Mouse (Mus musculus): ENCODE data around the gene Ntrk3. TPM values are rescaled to one million over a fixed set of nuclear protein-coding genes. Genes with fewer than 3 reads are reported as not detected.

The Ntrk3 gene
- polyA plus RNA-seq, 1 experiment from 2014 or later, result 0.16 TPM

DNA sequence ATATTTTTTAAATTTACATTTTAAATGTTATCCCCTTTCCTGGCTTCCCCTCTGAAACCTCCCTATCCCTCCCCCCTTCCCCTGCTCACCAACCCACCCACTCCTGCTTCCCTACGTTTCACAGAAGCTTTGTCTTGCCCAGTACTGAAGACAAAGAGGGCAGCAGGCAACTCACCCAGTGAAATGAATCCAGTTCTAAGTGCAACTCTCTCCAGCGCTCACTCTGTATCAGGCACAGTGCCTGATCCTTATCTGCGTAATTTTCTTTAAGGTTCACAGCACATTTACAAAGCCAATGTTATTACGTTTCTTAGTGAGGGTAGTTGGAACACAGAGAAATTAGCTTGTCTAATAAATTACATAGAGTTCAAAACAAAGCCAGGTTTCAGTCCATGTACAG lies 592.6 kb downstream of the Ntrk3 start:
- ATAC-seq (ENCODE audit: insufficient number of reproducible peaks, low FRiP score, low TSS enrichment, low read depth) (no peak), DNase-seq (ENCODE audit: low spot score) (no peak)
- H3K4me3 ChIP-seq (ENCODE audit: low read depth, low read length), result no peak overlapping the region
- H3K9me3 ChIP-seq (ENCODE audit: control insufficient read depth, low read length), result no peaks in the 10 kb centered on the region
- no peaks in the 10 kb centered on the region for H3K4me1 ChIP-seq (ENCODE audit: control insufficient read depth, insufficient read depth, low read length)
- H3K27me3 ChIP-seq (ENCODE audit: control insufficient read depth, insufficient read depth, low read length), result no peaks in the 10 kb centered on the region
- no peak overlapping the region for H3K9ac ChIP-seq (ENCODE audit: low read length)
- no peaks in the 10 kb centered on the region for H3K36me3 ChIP-seq (ENCODE audit: control insufficient read depth, insufficient read depth, low read length)
- H3K4me2 ChIP-seq (ENCODE audit: low read depth, severe bottlenecking), result no peak overlapping the region
- WGBS, result 66% methylated on average over 4 of the region's 4 CpGs
- no peak overlapping the region for H3K27ac ChIP-seq (replicated peaks; ENCODE audit: low read depth, low read length)

DNA sequence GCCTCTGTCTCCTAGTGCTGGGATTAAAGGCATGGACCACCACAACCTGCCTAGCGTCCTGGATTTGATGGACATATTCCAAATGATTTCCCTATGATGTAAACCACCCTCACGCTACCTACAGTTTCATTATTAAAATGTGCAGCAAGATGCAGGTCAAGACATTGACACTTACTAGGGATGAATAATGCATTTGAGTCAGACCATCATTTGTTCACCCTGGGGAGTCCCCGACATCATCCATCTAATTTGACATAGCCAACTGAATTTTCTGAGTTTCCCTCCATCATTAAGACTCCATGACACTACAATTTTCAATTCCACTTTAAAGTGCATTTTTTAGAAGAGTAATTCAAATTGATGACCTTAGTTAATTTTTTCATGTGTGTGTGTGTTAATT lies 593.0 kb downstream of the Ntrk3 start:
- Histone ChIP-seq H3K27ac (replicated peaks; ENCODE audit: low read depth, low read length) (no peak overlapping the region), H3K4me2 (ENCODE audit: low read depth, severe bottlenecking) (no peak overlapping the region), H3K36me3 (ENCODE audit: control insufficient read depth, insufficient read depth, low read length) (no peaks in the 10 kb centered on the region), H3K4me1 (ENCODE audit: control insufficient read depth, insufficient read depth, low read length) (no peaks in the 10 kb centered on the region), H3K27me3 (ENCODE audit: control insufficient read depth, insufficient read depth, low read length) (no peaks in the 10 kb centered on the region), H3K9ac (ENCODE audit: low read length) (no peak overlapping the region), H3K9me3 (ENCODE audit: control insufficient read depth, low read length) (no peaks in the 10 kb centered on the region), H3K4me3 (ENCODE audit: low read depth, low read length) (no peak overlapping the region)
- WGBS, result 83% methylated on average over 3 of the region's 3 CpGs
- DNase-seq (ENCODE audit: low spot score) (no peak), ATAC-seq (ENCODE audit: insufficient number of reproducible peaks, low FRiP score, low TSS enrichment, low read depth) (no peak)

DNA sequence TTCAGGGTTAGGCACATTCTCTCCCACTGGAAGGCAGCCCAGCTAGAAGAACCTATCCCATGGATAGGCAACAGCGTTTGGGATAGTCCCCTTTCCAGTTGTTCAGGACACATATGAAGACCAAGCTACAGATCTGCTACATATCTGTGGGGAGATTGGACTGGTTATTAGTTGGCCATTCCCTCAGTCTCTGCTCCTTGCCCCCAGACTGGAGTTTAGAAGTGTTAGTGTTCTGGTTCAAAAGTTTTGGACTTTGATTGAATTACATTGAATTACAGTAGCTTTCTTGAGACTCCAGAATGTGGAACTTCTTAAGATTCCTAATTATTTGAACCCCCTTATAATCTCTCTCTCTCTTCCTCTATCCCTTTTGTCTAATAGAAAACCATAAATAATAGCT lies 607.8 kb downstream of the Ntrk3 start:
- no peak overlapping the region for H3K4me2 ChIP-seq (ENCODE audit: low read depth, severe bottlenecking)
- no peak for ATAC-seq (ENCODE audit: insufficient number of reproducible peaks, low FRiP score, low TSS enrichment, low read depth)
- H3K9ac ChIP-seq (ENCODE audit: low read length), result no peak overlapping the region
- no peaks in the 10 kb centered on the region for H3K4me1 ChIP-seq (ENCODE audit: control insufficient read depth, insufficient read depth, low read length)
- no peak for DNase-seq (ENCODE audit: low spot score)
- H3K27me3 ChIP-seq (ENCODE audit: control insufficient read depth, insufficient read depth, low read length), result no peaks in the 10 kb centered on the region
- 85% methylated on average over 1 of the region's 1 CpGs for WGBS
- H3K9me3 ChIP-seq (ENCODE audit: control insufficient read depth, low read length), result no peaks in the 10 kb centered on the region
- H3K27ac ChIP-seq (replicated peaks; ENCODE audit: low read depth, low read length), result no peak overlapping the region
- no peaks in the 10 kb centered on the region for H3K36me3 ChIP-seq (ENCODE audit: control insufficient read depth, insufficient read depth, low read length)
- H3K4me3 ChIP-seq (ENCODE audit: low read depth, low read length), result no peak overlapping the region

Other genes starting within 250 kb of the Ntrk3 start
- gene Mrps11, start 45.1 kb upstream of the Ntrk3 start, polyA plus RNA-seq (2014; fragmentation: Nextera tagmentation; extraction: Ambion mirVana), result 84.7 and 93.2 TPM in 2 replicates
- 78.7 and 80.3 TPM in 2 replicates for gene Mrpl46, start 45.5 kb upstream of the Ntrk3 start, polyA plus RNA-seq (2014; fragmentation: Nextera tagmentation; extraction: Ambion mirVana)
- gene Det1, start 109.3 kb upstream of the Ntrk3 start, polyA plus RNA-seq (2014; fragmentation: Nextera tagmentation; extraction: Ambion mirVana), result 23.5 TPM in 2 replicates
- gene Aen, start 157.8 kb upstream of the Ntrk3 start, polyA plus RNA-seq (2014; fragmentation: Nextera tagmentation; extraction: Ambion mirVana), result 36.9 and 41.0 TPM in 2 replicates
- gene Isg20, start 175.4 kb upstream of the Ntrk3 start, polyA plus RNA-seq (2014; fragmentation: Nextera tagmentation; extraction: Ambion mirVana), result 0.19 and 0.48 TPM in 2 replicates